Mouse (Mus musculus) intestine, embryonic 14.5 days (tissue): ENCODE measurements around the gene Mif. TPM values are rescaled to one million over a fixed set of nuclear protein-coding genes. Genes with fewer than 3 reads are reported as not detected.

Source experiments
- polyA plus RNA-seq: library from polyadenylated mRNA; unstranded; fragments of >200 nt; fragmentation: Nextera tagmentation; extraction: Ambion mirVana; gene quantifications from 2 replicates; pipeline ENCODE4 v1.2.1, GENCODE M21; 2014

Gene Mif
- polyA plus RNA-seq, 1 experiment from 2014 or later = 3,193 TPM

Other genes with a start within 250 kb of the Mif start
- 11.8 and 13.0 TPM in 2 replicates for gene Susd2, start 216.2 kb downstream of the Mif start, polyA plus RNA-seq
- gene Cabin1, start 95.9 kb downstream of the Mif start, polyA plus RNA-seq = 39.7 and 47.2 TPM in 2 replicates
- gene Ddt, start 86.8 kb downstream of the Mif start, polyA plus RNA-seq = 57.4 and 64.9 TPM in 2 replicates
- gene Gm20441, start 79.3 kb downstream of the Mif start, polyA plus RNA-seq = not detected in 2 replicates
- 28.0 and 28.7 TPM in 2 replicates for gene Gstt3, start 78.8 kb downstream of the Mif start, polyA plus RNA-seq
- 11.4 and 11.6 TPM in 2 replicates for gene Gstt1, start 61.7 kb downstream of the Mif start, polyA plus RNA-seq
- gene Gstt4, start 37.7 kb downstream of the Mif start, polyA plus RNA-seq = not detected in 2 replicates
- 39.6 and 41.3 TPM in 2 replicates for gene Gstt2, start 22.8 kb downstream of the Mif start, polyA plus RNA-seq
- gene Derl3, start 33.2 kb upstream of the Mif start, polyA plus RNA-seq = 2.2 and 2.6 TPM in 2 replicates
- gene Smarcb1, start 61.4 kb upstream of the Mif start, polyA plus RNA-seq = 189 and 192 TPM in 2 replicates
- 82.3 and 123 TPM in 2 replicates for gene Chchd10, start 72.9 kb upstream of the Mif start, polyA plus RNA-seq
- gene Mmp11, start 76.3 kb upstream of the Mif start, polyA plus RNA-seq = 40.9 and 56.8 TPM in 2 replicates
- gene Gm867, start 80.4 kb upstream of the Mif start, polyA plus RNA-seq = not detected in 2 replicates
- gene Vpreb3, start 82.8 kb upstream of the Mif start, polyA plus RNA-seq = 0.73 TPM in 1 of 2 replicates, not detected in the other
- not detected in 2 replicates for gene Gm5134, start 94.3 kb upstream of the Mif start, polyA plus RNA-seq
- 25.2 and 26.7 TPM in 2 replicates for gene Zfp280b, start 172.4 kb upstream of the Mif start, polyA plus RNA-seq